Mouse (Mus musculus): ENCODE measurements at regions not wholly inside any gene's neighbourhood (a gene's known extent, or its start where the extent isn't known, plus 50 kb on each side); places are given as distances from the start of the nearest gene placed in this dataset.

GRCm38 (mm10) chr3:144086176-144086575 lies 118.8 kb downstream of the Lmo4 start:
- H3K27ac ChIP-seq (ENCODE audit: control insufficient read depth, insufficient read depth, low read length), result no peak overlapping the region
- H3K4me3 ChIP-seq (ENCODE audit: control insufficient read depth, insufficient read depth, low read length), result no peak overlapping the region
- H3K4me1 ChIP-seq (replicated peaks; ENCODE audit: control insufficient read depth, insufficient read depth, low read length), result 0 out of 2 replicates have a peak, but pooled peaks cover 3% of the 10 kb centered on the region
- no peak for DNase-seq
- 94% methylated on average over 3 of the region's 3 CpGs for WGBS
- no peaks in the 10 kb centered on the region for H3K36me3 ChIP-seq (ENCODE audit: control insufficient read depth, insufficient read depth, low read length)
- no peaks in the 10 kb centered on the region for H3K27me3 ChIP-seq (ENCODE audit: control insufficient read depth, insufficient read depth, low read length)
- TF ChIP-seq POLR2A (IDR thresholded peaks at IDR 0.05; ENCODE audit: control insufficient read depth, extremely low read depth, insufficient read depth, low read length, poor library complexity) (no peak), CTCF (IDR thresholded peaks at IDR 0.05; ENCODE audit: borderline replicate concordance, control insufficient read depth, extremely low read depth, insufficient read depth, low read length, poor library complexity) (no peak)

GRCm38 (mm10) chr3:144079960-144080359 lies 125.1 kb downstream of the Lmo4 start:
- no peak overlapping the region for H3K4me3 ChIP-seq (ENCODE audit: control insufficient read depth, insufficient read depth, low read length)
- peaks cover 5% of the 10 kb centered on the region; the same call in 1 of the 2 replicates for H3K4me1 ChIP-seq (replicated peaks; ENCODE audit: control insufficient read depth, insufficient read depth, low read length)
- H3K27me3 ChIP-seq (ENCODE audit: control insufficient read depth, insufficient read depth, low read length), result no peaks in the 10 kb centered on the region
- 77% methylated on average over 3 of the region's 3 CpGs for WGBS
- TF ChIP-seq CTCF (IDR thresholded peaks at IDR 0.05; ENCODE audit: borderline replicate concordance, control insufficient read depth, extremely low read depth, insufficient read depth, low read length, poor library complexity) (no peak), POLR2A (IDR thresholded peaks at IDR 0.05; ENCODE audit: control insufficient read depth, extremely low read depth, insufficient read depth, low read length, poor library complexity) (no peak)
- H3K27ac ChIP-seq (ENCODE audit: control insufficient read depth, insufficient read depth, low read length), result no peak overlapping the region
- no peak for DNase-seq
- no peaks in the 10 kb centered on the region for H3K36me3 ChIP-seq (ENCODE audit: control insufficient read depth, insufficient read depth, low read length)

- no peak for DNase-seq
- no peaks in the 10 kb centered on the region for H3K36me3 ChIP-seq (ENCODE audit: control insufficient read depth, insufficient read depth, low read length)
- no peak overlapping the region for H3K27ac ChIP-seq (ENCODE audit: control insufficient read depth, insufficient read depth, low read length)
- no peaks in the 10 kb centered on the region for H3K27me3 ChIP-seq (ENCODE audit: control insufficient read depth, insufficient read depth, low read length)
- WGBS, result 88% methylated on average over 13 of the region's 13 CpGs
- no peak for TF ChIP-seq POLR2A (IDR thresholded peaks at IDR 0.05; ENCODE audit: control insufficient read depth, extremely low read depth, insufficient read depth, low read length, poor library complexity)
- no peak for TF ChIP-seq CTCF (IDR thresholded peaks at IDR 0.05; ENCODE audit: borderline replicate concordance, control insufficient read depth, extremely low read depth, insufficient read depth, low read length, poor library complexity)
- peaks cover 5% of the 10 kb centered on the region; the same call in 1 of the 2 replicates for H3K4me1 ChIP-seq (replicated peaks; ENCODE audit: control insufficient read depth, insufficient read depth, low read length)
- no peak overlapping the region for H3K4me3 ChIP-seq (ENCODE audit: control insufficient read depth, insufficient read depth, low read length)
These were observed 126.7 kb downstream of the Lmo4 start for GRCm38 (mm10) chr3:144078198-144078935.

GRCm38 (mm10) chr3:144069979-144070540 lies 135.0 kb downstream of the Lmo4 start:
- TF ChIP-seq CTCF (IDR thresholded peaks at IDR 0.05; ENCODE audit: borderline replicate concordance, control insufficient read depth, extremely low read depth, insufficient read depth, low read length, poor library complexity), result no peak
- TF ChIP-seq POLR2A (IDR thresholded peaks at IDR 0.05; ENCODE audit: control insufficient read depth, extremely low read depth, insufficient read depth, low read length, poor library complexity), result no peak
- H3K36me3 ChIP-seq (ENCODE audit: control insufficient read depth, insufficient read depth, low read length), result no peaks in the 10 kb centered on the region
- H3K4me3 ChIP-seq (ENCODE audit: control insufficient read depth, insufficient read depth, low read length), result no peak overlapping the region
- no peaks in the 10 kb centered on the region for H3K4me1 ChIP-seq (replicated peaks; ENCODE audit: control insufficient read depth, insufficient read depth, low read length)
- WGBS, result 92% methylated on average over 10 of the region's 10 CpGs
- H3K27ac ChIP-seq (ENCODE audit: control insufficient read depth, insufficient read depth, low read length), result no peak overlapping the region
- H3K27me3 ChIP-seq (ENCODE audit: control insufficient read depth, insufficient read depth, low read length), result no peaks in the 10 kb centered on the region
- no peak for DNase-seq

- H3K4me3 ChIP-seq (ENCODE audit: control insufficient read depth, insufficient read depth, low read length), result no peak overlapping the region
- no peak for DNase-seq
- H3K4me1 ChIP-seq (replicated peaks; ENCODE audit: control insufficient read depth, insufficient read depth, low read length), result no peaks in the 10 kb centered on the region
- no peak overlapping the region for H3K27ac ChIP-seq (ENCODE audit: control insufficient read depth, insufficient read depth, low read length)
- no peaks in the 10 kb centered on the region for H3K36me3 ChIP-seq (ENCODE audit: control insufficient read depth, insufficient read depth, low read length)
- WGBS, result over 99% methylated on average over 3 of the region's 3 CpGs
- TF ChIP-seq CTCF (IDR thresholded peaks at IDR 0.05; ENCODE audit: borderline replicate concordance, control insufficient read depth, extremely low read depth, insufficient read depth, low read length, poor library complexity), result no peak
- no peak for TF ChIP-seq POLR2A (IDR thresholded peaks at IDR 0.05; ENCODE audit: control insufficient read depth, extremely low read depth, insufficient read depth, low read length, poor library complexity)
- no peaks in the 10 kb centered on the region for H3K27me3 ChIP-seq (ENCODE audit: control insufficient read depth, insufficient read depth, low read length)
These were observed 138.0 kb downstream of the Lmo4 start for GRCm38 (mm10) chr3:144067016-144067415.

- TF ChIP-seq CTCF (IDR thresholded peaks at IDR 0.05; ENCODE audit: borderline replicate concordance, control insufficient read depth, extremely low read depth, insufficient read depth, low read length, poor library complexity) (no peak), POLR2A (IDR thresholded peaks at IDR 0.05; ENCODE audit: control insufficient read depth, extremely low read depth, insufficient read depth, low read length, poor library complexity) (no peak)
- Histone ChIP-seq H3K27ac (ENCODE audit: control insufficient read depth, insufficient read depth, low read length) (no peak overlapping the region), H3K4me3 (ENCODE audit: control insufficient read depth, insufficient read depth, low read length) (no peak overlapping the region), H3K36me3 (ENCODE audit: control insufficient read depth, insufficient read depth, low read length) (no peaks in the 10 kb centered on the region), H3K4me1 (replicated peaks; ENCODE audit: control insufficient read depth, insufficient read depth, low read length) (no peaks in the 10 kb centered on the region), H3K27me3 (ENCODE audit: control insufficient read depth, insufficient read depth, low read length) (no peaks in the 10 kb centered on the region)
- DNase-seq, result no peak
- WGBS, result 78% methylated on average over 4 of the region's 4 CpGs
These were observed 146.9 kb downstream of the Lmo4 start for GRCm38 (mm10) chr3:144058106-144058505.

Measured in thymus, adult 2 months (tissue).